Mouse (Mus musculus): ENCODE results near the gene Fbn1.

The Fbn1 gene

DNA sequence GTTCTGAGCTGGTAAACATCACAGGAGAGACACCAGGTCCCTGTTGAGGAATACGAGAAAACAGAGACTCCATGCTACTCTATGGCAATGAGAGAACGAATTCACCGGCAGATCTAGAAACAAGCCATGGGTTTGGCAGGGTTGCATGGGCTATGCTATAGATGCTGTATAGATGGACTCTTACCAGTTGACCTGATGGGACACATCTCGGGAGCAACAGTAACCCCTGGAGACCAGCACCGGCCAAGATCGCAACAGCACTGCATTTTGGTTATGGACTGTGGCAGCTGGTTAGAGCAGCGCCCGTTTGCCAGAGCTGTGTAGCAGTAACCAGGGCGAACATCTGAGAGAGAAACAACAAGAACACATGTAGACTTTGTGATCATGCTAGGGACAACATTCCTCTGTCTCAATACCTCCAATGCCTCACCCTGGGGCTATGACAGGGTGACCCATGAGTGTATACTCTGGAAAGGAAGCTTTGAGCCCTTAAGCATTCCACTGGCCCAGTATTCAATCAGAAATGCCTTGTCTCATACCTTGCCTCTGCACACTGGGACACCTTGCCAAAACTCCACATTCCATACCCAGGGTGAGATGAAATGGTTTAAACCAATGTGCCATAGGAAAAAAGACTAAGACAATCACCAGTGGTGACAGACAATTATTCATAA, 113.2 kb downstream of the Fbn1 start:
- DNase-seq (ENCODE audit: low read depth, low spot score) = no peak

DNA sequence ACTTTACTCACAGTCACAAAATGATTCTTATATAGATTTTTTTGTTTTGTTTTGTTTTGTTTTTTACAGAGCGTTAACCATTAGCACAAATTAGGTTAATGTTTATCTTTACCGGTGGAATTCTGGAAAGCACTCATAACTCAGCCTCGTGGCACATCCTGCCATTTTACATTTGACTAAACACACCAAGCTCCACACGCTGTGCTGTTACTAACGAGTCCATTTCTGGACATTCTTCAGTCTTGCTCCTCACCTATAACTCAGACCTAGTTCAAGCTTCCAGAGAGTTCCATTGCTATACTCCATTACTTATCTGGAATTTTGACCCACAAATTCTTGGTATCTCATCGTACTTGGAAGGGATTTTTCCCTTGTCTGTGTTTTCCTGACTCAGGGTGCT, 116.2 kb downstream of the Fbn1 start:
- no peak for DNase-seq (ENCODE audit: low read depth, low spot score)

DNA sequence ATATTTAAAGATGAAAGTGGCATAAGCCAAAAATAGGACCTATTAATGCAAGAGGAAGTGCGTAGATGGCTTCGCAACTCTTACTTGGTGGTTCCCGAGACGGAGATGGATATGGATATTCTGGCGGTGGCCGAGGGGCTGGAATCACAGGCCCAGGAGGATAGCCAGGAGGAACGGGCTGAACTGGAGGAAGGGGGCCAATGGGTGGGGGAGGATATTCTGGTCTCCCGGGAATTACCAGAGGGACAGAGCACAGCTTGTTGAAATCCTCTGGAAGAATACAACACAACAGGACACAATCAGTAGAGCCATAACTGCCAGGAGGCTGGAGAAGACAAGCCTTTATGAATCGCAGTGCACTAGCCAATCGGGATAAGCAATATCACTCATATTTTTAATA, 118.0 kb downstream of the Fbn1 start:
- DNase-seq (ENCODE audit: low read depth, low spot score) = no peak

DNA sequence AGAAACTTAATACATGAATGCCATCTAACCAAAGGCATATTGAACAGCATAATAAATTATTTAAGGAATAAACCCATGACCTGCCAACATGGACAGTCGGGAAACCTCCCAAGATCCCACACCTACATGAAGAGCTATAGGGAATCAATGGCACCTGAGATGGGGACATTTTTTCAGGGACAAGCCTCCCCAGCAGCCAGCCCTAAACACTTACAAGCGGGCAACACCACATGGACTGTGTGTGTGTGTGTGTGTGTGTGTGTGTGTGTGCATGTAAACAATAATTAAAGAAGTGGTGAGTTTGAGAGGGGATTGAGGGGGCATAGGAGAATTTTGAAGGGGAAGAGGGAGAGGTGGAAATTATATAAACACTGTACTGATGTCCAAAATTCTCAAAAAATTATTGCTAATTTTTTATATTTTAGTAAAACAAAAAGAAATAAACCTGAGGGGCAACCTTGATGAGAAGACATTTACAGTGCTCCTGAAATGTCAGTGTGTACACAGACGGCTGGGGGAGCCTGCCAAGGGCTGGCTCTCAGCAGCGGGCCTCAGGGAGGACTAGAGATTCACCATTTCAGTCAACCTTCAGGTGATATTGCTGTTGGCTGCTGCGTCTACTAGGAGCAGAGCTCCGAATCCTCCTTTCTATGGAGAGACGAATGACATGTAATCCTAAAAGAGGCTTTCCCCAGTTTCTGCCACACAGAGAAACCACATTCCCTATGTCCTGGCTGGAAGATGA, 121.4 kb downstream of the Fbn1 start:
- DNase-seq (ENCODE audit: low read depth, low spot score) = no peak

DNA sequence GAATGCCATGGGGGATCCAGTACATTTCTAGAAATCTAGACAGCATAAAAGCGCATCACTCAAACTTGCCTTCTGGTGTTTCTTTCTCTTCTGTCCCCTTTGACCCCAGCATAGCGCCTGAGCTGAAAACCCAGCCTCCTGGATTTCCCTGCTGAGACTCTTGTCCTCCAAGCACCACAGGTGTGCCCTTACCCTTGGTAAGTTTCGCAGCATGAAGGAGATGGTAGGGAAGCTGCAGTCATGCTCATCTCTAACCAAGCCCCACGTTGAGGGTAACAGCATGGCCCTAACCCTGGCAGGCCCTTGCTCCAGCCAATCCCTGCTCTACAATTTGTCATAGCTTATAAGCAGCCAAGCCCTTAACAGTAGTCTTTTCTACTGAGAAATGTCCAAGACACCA, 122.9 kb downstream of the Fbn1 start:
- no peak for DNase-seq (ENCODE audit: low read depth, low spot score)

DNA sequence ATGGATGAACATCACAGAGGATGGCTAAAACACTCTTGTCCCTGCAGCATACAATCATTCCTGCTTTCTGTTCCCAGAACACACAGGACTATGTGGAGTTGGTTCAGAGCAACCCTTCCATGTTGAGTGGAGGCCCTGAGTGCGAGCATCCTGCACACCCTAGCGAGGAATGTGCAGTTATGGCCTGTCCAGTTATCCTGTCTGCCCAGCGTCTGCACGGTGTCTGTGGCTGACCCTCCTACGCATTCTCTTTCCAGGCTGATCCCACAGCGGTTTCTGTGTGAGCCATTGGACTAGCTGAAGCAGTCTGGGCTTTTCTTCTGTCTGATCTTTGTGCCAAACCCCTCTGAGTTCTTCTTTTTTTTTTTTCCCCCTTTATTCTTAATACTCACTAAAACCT, 123.4 kb downstream of the Fbn1 start:
- no peak for DNase-seq (ENCODE audit: low read depth, low spot score)

DNA sequence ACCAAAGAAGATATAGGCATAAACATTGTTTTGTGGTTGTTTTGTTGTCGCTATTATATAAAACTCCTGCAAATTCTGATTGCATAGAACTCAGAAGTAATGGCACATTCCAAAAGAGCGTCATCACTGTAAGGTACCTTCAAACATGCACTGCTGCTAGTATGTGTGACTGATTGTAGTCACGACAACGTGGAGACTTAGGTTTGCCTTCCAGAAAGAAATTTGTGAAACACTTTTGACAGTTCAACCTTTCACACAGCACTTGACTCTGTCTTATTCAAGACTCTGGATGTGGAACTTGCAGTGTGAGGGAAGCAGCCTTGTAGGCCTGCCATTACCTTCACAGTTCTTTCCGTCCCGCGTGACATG, 124.5 kb downstream of the Fbn1 start:
- no peak for DNase-seq (ENCODE audit: low read depth, low spot score)

DNA sequence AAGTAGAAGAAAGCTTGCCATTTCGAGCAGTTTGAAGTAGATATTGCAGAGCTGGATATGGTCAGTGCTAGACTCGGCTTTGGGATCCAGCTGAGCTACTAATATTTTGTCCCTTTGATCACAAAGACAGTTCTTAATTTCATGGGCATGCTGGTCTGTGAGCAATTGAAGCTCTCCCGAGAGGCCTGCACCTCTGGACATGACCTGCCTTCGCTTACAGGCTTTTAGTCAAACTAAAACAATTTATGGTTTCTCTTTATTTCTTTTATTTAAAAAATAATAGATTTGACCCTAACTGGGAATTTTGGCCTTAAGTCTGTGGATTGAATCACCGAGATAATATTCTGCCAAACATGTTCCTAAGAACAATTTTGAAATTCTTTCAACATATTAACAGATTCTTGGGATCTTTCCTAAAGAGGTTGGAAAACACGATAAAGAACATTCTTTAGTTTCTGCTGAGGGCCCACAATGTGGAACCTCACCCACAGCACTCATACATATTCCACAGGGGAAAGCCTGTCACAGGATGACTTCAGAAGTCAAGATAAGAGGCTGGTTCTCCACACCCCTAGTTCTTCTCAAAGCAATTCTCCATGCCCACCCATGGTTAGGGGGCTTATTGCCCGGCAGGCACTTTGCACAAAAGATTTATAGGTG, 125.0 kb downstream of the Fbn1 start:
- DNase-seq (ENCODE audit: low read depth, low spot score) = no peak

DNA sequence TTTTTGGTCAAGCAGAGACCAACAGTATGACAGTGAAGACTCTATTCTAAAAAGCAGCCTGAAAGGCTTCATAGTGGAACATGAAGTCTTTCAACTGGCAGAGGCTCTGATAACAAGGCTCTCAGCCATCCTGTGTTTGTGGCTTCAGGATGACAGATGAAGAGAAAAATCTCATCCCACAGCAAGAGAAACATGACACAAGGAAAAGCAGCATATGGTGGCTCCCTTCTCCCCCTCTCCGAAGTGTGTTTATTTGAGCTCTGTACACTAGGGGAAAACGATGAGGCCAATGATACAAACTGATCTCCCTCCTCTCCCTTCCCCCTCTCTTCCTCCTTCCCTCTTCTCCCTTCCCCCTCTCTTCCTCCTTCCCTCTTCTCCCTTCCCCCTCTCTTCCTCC, 127.7 kb downstream of the Fbn1 start:
- DNase-seq (ENCODE audit: low read depth, low spot score) = no peak

DNA sequence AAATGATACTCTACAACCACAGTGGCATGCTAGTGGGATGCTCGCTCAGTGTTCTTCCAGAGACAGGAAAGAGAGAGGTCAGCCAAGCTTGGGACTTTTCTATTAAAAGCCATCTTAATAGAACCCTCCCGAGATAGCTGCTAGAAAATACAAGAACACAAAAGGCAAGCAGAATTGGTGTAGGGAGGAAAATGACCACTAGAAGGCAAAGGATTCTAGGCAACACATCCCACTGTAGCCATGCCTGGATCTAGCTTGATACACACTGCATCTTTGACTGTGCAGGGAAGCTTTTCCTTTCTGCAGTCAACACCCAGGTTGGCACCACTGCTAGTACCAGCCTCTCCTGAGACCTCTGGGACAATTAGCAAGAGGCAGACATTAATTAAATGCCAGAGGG, 128.6 kb downstream of the Fbn1 start:
- no peak for DNase-seq (ENCODE audit: low read depth, low spot score)

DNA sequence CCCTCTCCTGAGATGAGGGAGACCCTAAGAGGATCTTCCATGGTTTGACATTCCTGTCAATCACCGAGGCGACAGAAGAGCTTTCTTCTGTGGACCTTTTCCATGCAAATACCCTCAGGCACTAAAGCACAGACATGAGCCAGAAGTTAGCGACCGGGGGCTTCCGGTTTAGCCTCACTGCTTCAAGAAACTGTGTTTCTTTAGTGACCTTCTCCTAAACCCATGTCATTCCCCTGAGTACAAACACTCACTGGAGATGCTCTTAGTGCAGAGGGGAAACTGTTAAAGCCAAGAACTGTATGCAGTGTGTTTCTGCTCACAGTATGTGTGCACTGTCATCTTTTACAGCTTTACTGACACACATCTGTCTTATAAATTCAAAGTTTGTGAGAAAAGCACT, 131.9 kb downstream of the Fbn1 start:
- DNase-seq (ENCODE audit: low read depth, low spot score) = no peak

DNA sequence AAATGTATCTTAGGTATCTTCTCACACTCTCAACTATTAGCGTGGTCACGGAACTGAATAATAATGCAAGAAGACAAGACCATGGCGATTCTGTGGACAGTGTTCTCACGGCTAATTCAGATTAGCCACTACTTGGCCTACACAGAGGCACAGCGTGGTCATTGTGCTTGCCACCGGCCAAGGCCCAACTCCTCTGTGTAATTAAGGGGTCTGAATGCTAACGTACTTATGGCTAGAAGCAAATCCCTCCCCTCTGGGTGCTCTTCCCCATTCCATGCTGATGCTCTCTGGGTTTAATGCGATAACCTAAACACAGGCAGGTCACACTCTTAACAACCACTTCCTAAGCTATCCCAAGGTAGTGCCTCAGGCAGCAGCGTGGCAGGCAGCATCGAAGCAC, 132.5 kb downstream of the Fbn1 start:
- no peak for DNase-seq (ENCODE audit: low read depth, low spot score)

DNA sequence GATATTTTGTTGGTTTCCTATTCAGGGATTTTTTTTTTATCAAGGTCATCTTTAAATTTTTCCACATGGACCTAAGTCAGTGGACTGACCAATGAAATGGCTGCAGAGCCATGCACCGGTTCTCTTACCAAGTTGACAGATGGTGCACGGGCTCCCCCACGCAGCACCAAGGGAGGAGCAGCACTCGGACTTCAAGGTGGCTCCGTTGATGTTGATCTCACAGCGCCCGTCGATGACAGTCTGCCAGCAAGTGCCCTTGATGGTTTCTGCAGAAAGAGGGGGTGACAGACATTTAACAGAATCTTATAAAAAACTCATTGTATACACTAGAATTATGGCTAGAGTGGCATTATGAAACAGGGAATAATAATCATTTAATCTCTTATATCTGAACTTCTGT, 138.1 kb downstream of the Fbn1 start:
- no peak for DNase-seq (ENCODE audit: low read depth, low spot score)

DNA sequence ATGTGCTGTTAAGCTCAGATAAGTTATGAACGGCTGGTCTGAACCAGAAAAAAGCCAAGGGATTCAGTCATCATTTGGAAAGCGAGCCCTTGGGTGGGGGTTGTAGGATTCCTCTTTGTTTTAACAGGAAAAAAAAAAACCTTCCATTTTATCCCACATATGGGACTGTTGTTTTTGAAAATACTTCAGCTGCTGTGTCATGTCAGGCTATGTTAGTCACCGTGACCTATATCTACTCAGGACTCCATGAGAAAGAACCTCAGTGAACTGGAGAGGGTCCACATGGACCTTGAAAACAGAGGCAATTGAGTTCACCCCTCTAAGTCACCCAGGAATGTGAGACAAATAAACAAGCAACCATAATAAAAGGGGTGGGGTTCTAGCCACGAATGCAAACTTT, 139.2 kb downstream of the Fbn1 start:
- DNase-seq (ENCODE audit: low read depth, low spot score) = no peak

DNA sequence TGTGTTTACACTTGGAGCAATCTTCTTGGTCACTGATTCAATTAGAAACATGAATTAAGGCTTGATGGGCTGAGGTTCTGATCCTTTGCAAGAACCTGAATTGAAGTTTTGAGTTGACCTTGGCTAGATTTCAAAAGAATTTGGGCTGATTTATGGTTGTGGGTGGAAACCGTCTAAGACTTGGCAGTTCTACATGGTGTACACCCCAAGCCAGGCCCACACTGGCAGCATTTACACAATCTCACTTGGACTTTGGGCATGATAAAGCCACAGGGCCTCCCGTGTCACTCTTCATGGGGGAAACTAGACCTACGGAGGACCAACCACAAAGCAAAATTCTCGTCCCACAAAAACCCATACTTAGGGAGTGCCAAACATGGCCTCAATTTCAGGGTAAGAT, 146.1 kb downstream of the Fbn1 start:
- DNase-seq (ENCODE audit: low read depth, low spot score) = no peak

DNA sequence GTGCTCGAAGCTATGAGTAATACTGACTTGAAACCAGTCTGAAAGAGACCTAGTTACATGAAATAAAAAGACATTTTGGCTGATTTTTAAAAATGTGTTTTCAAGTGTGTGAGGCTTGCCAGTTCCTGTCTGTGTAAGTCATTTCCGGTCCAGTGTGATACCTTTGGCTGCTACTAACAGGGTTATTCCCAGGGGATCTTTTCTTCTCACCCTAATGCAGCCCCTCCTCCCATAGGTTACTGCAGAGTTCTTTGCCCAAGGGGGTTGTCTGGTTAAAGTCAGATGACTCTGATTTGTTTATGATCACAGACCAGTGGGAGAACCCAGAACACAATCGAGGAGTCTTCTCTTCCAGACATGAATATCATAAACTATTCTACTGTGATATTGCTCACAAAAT, 151.3 kb downstream of the Fbn1 start:
- DNase-seq (ENCODE audit: low read depth, low spot score) = no peak

DNA sequence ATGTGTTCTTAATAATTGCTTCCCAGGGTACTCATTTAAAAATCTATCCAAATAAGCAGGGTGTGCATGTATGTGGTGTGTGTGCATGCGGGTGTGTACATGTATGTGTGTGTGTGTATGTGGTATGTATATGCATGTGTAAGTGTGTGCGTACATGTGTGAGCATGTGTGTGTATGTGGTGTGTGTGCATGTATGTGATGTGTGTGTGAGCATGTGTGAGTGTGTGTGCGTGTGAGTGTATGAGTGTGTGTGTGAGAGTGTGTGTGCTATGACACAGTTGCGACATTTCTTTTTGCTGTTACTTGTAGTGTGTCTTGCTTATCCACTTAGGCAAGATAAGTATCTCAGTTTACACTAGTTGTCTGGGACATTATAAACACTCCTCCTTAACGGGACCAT, 151.7 kb downstream of the Fbn1 start:
- no peak for DNase-seq (ENCODE audit: low read depth, low spot score)

DNA sequence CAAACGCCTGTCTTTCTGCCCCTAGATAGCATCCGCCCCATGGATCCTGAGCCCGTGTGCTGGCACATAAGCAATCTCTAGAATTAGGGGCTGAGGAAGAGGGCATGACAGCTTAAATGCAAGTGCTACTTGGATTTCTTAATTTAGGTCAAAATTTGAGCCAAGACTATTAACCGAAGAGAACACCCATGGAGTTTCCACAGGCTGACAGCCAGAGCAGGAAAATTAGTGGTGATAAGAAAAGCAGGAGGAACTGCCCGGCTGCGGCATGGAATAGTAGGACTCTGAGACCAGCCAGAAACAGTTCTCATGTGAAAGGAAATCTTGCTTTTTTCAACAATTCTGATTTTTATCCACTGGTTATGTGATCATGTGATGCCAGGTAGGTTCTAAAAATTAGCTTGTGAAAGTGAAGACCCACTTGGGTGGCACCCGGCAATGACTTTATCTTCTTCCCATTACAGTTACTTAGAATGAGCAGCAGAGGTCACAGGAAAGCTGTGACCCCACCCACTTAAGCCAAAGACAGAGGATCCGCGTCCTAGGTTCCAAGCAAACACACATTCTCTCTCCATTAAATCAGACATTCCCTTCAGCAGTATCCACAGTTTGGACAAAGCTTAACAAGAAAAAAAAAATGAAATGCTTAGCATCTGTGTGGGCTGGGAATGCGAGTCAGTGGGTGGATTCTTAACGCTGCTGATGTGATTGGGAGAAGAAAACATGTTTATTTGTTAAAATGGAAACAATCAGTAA, 152.4 kb downstream of the Fbn1 start:
- no peak for DNase-seq (ENCODE audit: low read depth, low spot score)

DNA sequence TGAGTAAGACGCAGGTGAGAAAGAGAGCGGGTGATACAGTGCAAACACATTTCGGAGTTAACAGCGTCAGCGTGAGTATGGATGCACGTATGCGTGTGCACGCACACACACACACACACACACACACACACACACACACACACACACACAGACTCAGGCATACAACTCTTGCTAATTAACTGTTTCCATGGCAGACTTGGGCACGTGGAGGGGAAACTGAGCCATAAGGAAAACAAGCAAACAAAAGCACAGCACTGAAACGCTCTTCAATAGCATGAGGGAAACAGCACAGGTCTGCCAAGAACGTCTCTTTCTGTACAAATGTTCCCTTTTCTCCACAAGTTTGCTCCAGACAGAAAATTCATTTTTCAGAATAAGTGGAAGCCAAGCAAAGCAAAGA, 153.2 kb downstream of the Fbn1 start:
- DNase-seq (ENCODE audit: low read depth, low spot score) = no peak

DNA sequence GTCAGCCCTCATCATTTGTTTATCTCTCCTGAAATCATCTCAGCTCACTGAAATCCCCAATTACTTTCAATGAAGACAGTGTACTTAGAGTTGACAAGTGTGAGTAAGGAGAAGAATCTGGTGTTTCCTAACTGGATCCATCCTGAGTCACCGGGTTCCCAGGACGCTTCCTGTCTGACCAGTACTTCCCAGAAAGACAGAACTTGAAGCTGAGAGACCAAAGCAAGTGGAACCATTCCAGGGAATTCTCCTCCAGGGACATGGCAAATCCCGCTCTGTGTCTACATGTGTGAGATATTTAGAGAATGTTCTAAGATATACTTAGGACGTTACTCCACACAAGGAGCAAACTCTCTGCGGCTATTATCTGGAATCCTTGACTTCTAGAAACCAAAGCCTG, 158.6 kb downstream of the Fbn1 start:
- no peak for DNase-seq (ENCODE audit: low read depth, low spot score)

DNA sequence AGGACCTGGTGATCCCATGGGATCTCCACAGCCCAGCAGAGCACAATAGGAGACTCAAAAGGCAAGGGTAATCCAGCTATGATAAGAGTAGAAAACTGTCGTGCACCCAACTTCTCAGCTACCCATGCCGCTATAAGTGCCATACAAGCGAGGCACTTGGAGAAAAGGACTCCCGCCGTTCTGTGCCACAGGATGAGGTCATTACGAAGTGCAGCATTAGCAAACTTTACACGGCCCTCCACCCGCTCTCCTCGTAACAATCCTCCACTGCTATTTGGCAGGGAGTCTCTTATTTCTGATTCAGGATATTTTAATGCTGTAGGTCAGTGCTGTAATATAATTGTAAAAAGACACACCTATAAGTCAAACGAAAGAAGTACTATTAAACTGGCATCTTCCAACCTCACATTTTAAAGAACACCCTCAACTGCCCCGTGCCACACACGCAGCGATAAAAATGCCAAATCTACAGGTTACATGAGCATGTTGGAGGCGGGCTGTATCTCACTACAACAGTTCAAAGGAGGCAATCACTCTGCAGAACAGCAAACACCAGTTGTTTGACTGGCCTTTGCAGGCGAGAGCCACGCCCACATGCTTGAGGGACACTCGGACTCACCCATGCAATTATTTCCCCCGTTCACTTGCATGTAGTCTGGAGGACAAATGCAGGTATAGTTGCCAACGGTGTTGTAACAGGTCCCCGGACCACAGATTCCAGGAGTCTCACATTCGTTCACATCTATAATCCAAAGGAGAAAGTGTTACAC, 165.4 kb downstream of the Fbn1 start:
- no peak for DNase-seq (ENCODE audit: low read depth, low spot score)

DNA sequence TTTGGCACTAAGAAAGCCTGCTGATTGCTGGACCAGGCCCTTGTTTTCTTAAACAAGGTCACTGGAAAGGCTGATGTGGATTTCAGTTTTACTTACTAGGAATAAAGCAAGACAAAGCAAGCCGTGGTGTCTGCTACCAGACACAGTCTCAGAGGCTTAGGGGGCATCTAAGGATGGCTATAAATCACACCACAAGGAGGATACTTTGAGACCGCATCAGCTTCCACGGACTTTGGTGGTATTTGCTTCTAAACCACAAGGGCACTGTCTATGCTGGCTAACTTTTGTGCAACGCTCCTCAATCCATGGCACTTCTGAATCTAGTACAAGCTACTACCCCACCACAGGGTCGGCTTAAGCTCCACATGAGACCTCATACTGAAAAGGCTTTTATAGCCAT, 167.4 kb downstream of the Fbn1 start:
- no peak for DNase-seq (ENCODE audit: low read depth, low spot score)
